Mouse (Mus musculus) G1E-ER4 (cell line): ENCODE results near the gene Mup18. TPM values are rescaled to one million over a fixed set of nuclear protein-coding genes. Genes with fewer than 3 reads are reported as not detected.
"Not testable (repeated sequence)": the region's sequence is repeated elsewhere in the genome, so short reads cannot be mapped to it uniquely, and the experiment has no call there.

Experiments
- GATA1 ChIP-seq: IDR thresholded peaks from one replicate; pipeline ENCODE4 v1.8.0; 2012; ENCODE audit warnings: low read length, inconsistent platforms
- polyA plus RNA-seq: library from polyadenylated mRNA; stranded (reverse); fragments of >175 nt; gene quantifications from 2 replicates; pipeline ENCODE4 v1.2.3, GENCODE M21; 2012

Gene Mup18
- polyA plus RNA-seq: not detected in 2 replicates

- TF ChIP-seq GATA1: not testable (repeated sequence)
These were observed at the start of gene Mup18 for GRCm38 (mm10) chr4:61674036-61674435. Gene Mup18, minus strand, starts transcription at chr4:61674136.

Other genes starting within 250 kb of the Mup18 start
- not detected in 2 replicates for gene Mup15, start 234.4 kb downstream of the Mup18 start, polyA plus RNA-seq
- gene Mup16, start 154.6 kb downstream of the Mup18 start, polyA plus RNA-seq: not detected in 2 replicates
- gene Mup17, start 78.3 kb downstream of the Mup18 start, polyA plus RNA-seq: not detected in 2 replicates
- not detected in 2 replicates for gene Mup19, start 108.1 kb upstream of the Mup18 start, polyA plus RNA-seq
- not detected in 2 replicates for gene Mup5, start 161.1 kb upstream of the Mup18 start, polyA plus RNA-seq